Mouse (Mus musculus) spleen, postnatal 14 days (tissue): ENCODE measurements around the gene Gm19426.

Experiments used
- DNase-seq, 2 experiments: peaks; one replicate each; pipeline ENCODE4 v3.0.0; 2021 to 2022; ENCODE audit warnings: low spot score in 2 of 2

Gene Gm19426

GRCm38 (mm10) chr2:84721182-84721581 lies 22.3 kb downstream of the Gm19426 start:
- DNase-seq, result no peak

DNA sequence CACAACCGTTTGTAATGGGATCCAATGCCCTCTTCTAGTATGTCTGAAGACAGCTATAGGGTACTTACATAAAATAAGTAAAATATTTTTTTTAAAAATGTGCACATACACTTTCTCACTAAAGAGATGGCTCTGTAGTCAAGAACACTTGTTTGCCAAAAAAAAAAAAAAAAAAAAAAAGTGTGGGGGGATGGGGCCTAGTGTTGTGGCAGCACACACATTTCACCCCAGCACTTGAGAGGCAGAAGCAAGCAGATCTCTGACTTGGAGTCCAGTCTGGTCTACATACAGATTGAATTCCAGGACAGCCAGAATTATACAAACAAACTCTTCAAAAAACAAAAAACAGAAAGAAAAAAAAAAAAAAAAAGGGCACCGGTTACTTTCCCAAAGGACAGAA lies 22.7 kb downstream of the Gm19426 start:
- no peak for DNase-seq

- no peak for DNase-seq
These were observed 26.1 kb downstream of the Gm19426 start for GRCm38 (mm10) chr2:84717357-84717756.

- no peak for DNase-seq
These were observed 26.8 kb downstream of the Gm19426 start for GRCm38 (mm10) chr2:84716423-84717355.

GRCm38 (mm10) chr2:84715562-84716361 lies 27.7 kb downstream of the Gm19426 start:
- DNase-seq, result peak; percentile 36 to 39

DNA sequence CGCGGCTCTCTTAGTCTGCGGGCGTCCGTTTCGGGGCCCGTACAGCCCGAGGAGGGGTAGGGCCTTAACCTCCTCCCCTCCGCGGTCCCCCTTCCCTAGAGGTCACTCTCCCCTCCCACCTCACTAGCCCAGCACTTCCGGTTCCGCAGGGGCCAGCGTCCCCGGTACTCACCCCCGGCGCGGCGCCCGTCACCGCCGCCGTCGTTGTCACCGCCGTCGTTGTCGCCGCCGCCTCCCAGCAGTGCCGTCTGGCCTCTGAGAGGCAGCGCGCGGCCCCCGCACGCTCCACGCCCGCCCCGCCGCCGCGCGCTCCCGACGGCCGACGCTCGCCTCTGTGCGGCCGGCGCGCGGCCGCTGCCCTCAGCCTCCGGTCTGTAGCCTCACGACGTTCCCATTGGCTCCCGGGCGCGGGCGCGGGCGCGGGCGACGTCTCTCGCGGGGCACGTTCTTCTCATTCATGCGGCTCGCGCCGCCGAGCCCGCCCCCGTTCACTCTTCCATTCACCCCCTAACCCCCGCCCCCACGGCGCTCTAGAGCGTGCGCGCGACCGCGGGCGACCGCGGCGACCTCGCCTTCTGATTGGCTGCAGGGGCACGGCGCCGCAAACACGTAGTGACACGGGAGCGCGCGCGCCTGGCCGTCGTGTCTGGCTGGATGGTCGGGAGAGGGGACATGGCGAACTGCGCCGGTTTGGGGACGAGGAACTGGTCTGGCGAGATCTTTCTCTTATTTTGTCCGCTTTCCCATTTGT lies 28.5 kb downstream of the Gm19426 start, which contains the start of gene Zdhhc5:
Zdhhc5 (minus strand) TSS at position 370 of the 751 bp plus-strand sequence.
- DNase-seq, result peak; percentile 97 to 99

- DNase-seq, result peak in 1 of 2 experiments; percentile 49
These were observed 29.0 kb downstream of the Gm19426 start for GRCm38 (mm10) chr2:84714422-84714810.

DNA sequence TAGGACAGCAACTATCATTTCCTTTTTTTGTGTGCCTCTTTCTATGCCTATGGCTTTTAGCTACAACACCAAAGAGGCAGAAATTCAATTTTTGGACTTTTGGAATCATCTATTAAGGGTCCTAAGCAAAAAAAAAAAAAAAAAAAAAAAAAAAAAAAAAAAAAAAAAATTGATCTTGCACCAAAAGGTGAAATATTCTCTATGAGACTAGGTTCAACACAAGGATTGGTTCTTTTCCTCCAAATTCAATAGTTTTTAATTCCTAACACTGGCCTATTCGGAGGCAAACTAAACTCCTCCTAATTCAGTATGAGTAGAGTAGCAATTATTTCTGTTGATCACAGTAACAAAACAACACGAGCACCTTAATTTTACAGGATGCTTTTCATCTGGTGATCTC lies 31.6 kb downstream of the Gm19426 start:
- no peak for DNase-seq

DNA sequence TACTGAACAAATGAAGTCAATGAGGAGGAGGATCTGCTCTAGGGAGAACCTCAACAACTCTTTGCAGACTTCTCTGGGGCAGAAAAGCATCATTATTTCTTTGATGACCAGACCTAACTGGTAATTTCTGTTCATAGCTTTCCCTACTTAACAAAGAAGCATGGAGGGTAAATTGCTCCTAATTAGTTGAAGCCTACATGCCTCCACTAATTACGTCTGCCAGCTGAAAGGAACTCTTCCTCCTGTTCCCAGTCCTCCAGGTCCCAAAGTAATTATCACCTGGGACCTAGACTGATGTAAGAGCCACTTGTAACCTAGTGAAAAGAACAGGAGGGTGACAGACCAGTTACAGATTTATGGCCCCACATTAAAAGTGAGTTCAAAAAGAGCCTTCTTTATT lies 35.9 kb downstream of the Gm19426 start:
- no peak for DNase-seq

DNA sequence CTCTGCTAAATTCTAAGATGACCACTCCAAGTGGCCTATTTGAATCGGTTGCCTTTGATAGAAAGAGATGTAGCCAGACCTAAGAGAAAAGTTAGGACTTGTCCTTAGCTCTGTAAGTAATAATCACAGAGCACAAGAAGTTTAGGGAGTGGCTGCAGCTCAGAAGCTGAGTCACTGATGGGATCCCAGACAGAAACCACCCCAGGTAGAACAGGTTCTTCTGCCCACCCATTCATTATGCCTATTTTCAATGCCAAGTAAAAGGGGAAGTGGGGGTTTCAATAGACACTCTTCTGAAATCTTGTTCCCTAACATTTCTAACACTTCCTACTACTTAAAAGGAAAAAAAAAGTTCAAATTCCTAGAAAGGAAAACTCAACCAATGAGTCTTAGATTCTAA lies 38.2 kb downstream of the Gm19426 start:
- no peak for DNase-seq

GRCm38 (mm10) chr2:84704329-84704728 lies 39.1 kb downstream of the Gm19426 start:
- DNase-seq, result no peak

DNA sequence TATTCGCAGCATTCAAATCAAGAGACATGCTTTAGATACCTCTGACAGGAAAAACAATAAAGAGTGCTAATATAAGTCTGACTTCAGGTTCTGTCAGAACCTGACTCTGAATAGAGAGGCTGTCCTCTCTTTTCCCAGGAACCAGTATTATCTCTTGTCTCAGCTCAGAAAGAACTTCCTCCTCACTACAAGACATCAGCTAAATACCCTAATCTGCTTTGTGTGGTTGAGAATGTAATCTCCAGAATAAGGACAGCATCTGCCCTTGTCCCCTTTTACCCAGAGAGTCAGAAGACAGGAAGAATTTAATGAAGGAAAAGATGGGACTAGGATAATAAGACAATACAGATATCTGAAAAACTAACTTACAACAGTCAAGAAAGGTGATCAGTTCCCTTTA lies 40.0 kb downstream of the Gm19426 start:
- no peak for DNase-seq

GRCm38 (mm10) chr2:84695007-84695695 lies 48.3 kb downstream of the Gm19426 start:
- no peak for DNase-seq
